Mouse (Mus musculus) hindbrain, embryonic 16.5 days (tissue): Measurements from ENCODE around the gene Nacc2. TPM values are rescaled to one million over a fixed set of nuclear protein-coding genes. Genes with fewer than 3 reads are reported as not detected.
A peak's percentile ranks its signal among the peaks of the same experiment; 100 is the strongest.

Experiments
- ATAC-seq: fragments of 200-750 bp; cut with Nextera tagmentation; 2 replicates; pipeline ENCODE4 v1.8.0; 2017; ENCODE audit warnings: moderate TSS enrichment, moderate library complexity
- H3K27ac ChIP-seq: fragments of 300-500 bp; sonication (generic); 2 replicates; pipeline ENCODE4 v1.5.1; 2014; ENCODE audit warnings: low read depth, mild to moderate bottlenecking, control low read depth, low read length, moderate library complexity
- H3K27me3 ChIP-seq: fragments of 300-500 bp; sonication (generic); replicated peaks from 2 replicates; pipeline ENCODE4 v1.6.1; 2014; ENCODE audit warnings: low read length; ENCODE audit not compliant: control insufficient read depth, insufficient read depth
- H3K36me3 ChIP-seq: fragments of 300-500 bp; sonication (generic); 2 replicates; pipeline ENCODE4 v1.6.1; 2014; ENCODE audit warnings: mild to moderate bottlenecking, low read length, moderate library complexity, mixed read lengths; ENCODE audit not compliant: control insufficient read depth, insufficient read depth
- H3K4me1 ChIP-seq: fragments of 300-500 bp; sonication (generic); 2 replicates; pipeline ENCODE4 v1.6.1; 2014; ENCODE audit warnings: low read depth, low read length; ENCODE audit not compliant: control insufficient read depth, insufficient read depth
- H3K4me2 ChIP-seq: fragments of 300-500 bp; sonication (generic); 2 replicates; pipeline ENCODE4 v1.6.1; 2014; ENCODE audit warnings: mild to moderate bottlenecking, low read length, control low read depth, moderate library complexity
- H3K4me3 ChIP-seq: fragments of 300-500 bp; sonication (generic); 2 replicates; pipeline ENCODE4 v1.5.1; 2014; ENCODE audit warnings: mild to moderate bottlenecking, low read length, control low read depth, moderate library complexity
- H3K9ac ChIP-seq: fragments of 300-500 bp; sonication (generic); 2 replicates; pipeline ENCODE4 v1.6.1; 2014; ENCODE audit warnings: low read depth, mild to moderate bottlenecking, control low read depth, low read length, moderate library complexity
- H3K9me3 ChIP-seq: fragments of 300-500 bp; sonication (generic); 2 replicates; pipeline ENCODE4 v1.6.1; 2014; ENCODE audit warnings: mild to moderate bottlenecking, low read length, moderate library complexity; ENCODE audit not compliant: control insufficient read depth
- WGBS: fragments of 180-500 bp; shearing (Covaris S2); extraction: QIAGEN DNeasy Blood & Tissue Kit; methylation state at CpG from one replicate; pipeline ENCODE4 v1.1.7; 2014; 5-methylcytosine and 5-hydroxymethylcytosine counted together
- polyA plus RNA-seq: library from polyadenylated mRNA; unstranded; fragments of >200 nt; fragmentation: Nextera tagmentation; extraction: Ambion mirVana; gene quantifications from 2 replicates; pipeline ENCODE4 v1.2.1, GENCODE M21; 2015

Nacc2 gene
- polyA plus RNA-seq, 1 experiment from 2014 or later: 24.5 TPM

DNA sequence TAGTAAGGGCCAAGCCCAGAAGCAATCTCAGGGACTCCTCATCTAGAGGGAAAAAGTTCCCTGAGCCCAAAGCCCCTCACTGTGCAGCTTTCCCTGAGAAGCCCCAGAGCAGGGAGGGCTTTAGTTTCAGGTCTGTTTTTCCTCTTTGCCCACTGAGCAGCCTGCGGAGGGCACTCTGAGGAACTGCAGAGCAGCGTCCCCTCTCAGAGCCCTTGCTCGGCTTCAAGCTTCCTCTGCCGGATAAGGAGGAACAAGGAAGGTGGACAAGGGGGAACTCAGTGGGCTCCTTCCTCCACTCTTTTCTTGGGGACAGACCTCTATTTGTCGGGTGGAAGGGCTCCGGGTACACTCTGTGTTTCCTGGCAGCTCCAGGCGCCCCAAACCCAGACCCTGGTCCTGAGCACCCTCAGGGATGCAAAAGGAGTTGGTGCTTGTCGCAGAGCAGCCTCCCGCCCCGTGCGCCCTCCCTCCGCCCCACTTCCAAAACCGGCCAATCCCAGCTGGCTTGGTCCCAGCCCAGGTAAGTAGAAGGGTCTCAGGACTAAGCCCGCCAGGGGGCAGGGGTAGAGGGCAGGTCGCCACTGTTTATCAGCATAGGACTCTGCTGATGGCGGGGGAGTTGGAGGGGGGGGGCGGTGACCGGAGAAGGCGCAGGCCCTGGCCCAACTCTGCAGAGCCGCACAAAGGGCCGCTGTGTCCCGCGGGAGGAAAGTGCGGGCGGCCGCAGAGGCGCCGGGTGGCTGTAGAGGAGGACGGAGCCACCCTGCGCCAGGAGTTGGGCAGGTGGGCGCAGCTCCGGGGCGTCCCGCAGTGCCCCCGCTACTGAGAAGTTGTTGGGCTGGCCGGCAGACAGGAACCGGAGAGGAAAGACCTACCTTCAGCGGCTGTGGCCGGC, 31.9 kb downstream of the Nacc2 start:
- Histone ChIP-seq H3K4me1 (peaks cover 15% of the 10 kb centered on the region), H3K36me3 (no peaks in the 10 kb centered on the region), H3K9ac (peak overlapping the region; percentile 91), H3K27ac (peak overlapping the region; percentile 91), H3K9me3 (no peaks in the 10 kb centered on the region), H3K4me2 (peak overlapping the region; percentile 89), H3K27me3 (no peaks in the 10 kb centered on the region), H3K4me3 (peak overlapping the region; percentile 77)
- under 1% methylated on average over 35 of the region's 39 CpGs for WGBS
- peak; percentile 48 for ATAC-seq

DNA sequence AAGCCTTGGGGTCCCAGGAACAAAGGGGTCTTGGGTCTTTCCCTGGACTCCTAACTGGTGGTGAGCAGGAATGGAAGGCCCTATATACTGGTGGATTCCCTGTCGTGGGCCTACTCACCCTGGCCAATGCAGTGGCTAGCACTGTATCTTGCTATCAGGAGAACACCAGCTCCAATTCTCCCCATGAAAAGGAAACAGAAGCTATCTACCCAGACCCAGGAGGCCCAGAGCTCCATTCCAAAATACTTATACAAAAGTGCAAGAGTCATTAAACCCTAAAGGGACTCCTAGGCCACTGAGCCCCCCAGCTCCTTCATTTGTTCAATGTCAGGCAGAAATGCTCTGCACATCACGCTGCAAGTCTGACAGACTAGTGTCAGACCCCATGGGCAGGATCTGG, 34.0 kb downstream of the Nacc2 start:
- Histone ChIP-seq H3K4me1 (peaks cover 15% of the 10 kb centered on the region), H3K27ac (no peak overlapping the region), H3K4me2 (no peak overlapping the region), H3K9ac (no peak overlapping the region), H3K27me3 (no peaks in the 10 kb centered on the region), H3K4me3 (no peak overlapping the region), H3K9me3 (no peaks in the 10 kb centered on the region), H3K36me3 (no peaks in the 10 kb centered on the region)
- ATAC-seq: no peak
- WGBS: 71% methylated on average over 2 of the region's 2 CpGs

DNA sequence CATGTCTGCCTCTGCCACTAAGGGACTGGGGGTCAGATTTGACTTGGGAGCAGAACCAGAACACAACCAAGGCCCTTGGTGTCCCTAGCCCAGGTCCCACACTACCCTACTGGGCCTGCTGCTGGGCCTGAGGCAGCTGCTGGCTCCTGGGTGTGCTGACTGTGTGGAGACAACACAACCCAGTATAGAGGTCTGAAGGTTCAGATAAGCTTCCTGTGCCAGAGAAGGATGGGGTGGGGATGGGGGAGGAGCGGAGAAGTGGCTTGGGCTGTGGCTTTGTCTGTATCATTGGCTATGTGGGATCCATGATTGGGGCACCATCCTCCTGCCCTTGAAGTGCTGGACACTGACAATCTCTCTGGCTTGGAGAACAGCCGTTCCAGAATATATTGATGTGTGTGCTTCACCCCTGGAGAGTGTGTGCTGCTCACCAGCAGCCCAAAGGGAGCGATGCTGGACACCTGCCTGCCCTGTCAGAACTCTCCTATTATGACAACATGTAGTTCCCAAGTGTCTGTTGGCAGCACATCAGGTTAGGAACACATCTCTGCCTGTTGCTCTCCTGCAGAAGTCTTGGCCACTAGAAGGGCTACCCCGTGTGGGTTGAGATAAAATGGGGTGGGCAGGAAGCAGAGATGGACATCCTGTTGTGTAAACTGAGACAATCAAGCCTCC, 36.0 kb downstream of the Nacc2 start:
- no peak for ATAC-seq
- WGBS: 90% methylated on average over 4 of the region's 4 CpGs

DNA sequence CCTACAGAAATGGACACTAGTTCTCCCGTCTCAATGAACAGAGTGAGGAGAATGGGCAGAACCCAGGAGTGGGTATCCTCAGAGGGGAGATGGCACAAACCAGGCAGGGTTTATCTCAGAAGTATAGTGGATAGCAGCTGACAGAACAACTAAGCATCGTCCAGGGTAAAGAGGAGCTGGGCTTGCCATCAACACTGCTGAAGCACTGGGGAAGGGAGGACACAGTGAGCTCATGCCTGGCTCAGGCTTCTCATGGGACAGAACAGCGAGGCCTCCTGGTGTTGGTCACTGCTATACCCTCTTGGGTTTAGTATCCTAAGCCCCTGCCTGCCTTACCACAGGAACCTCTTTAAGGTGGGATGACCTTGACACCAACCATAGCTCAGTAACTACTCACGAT, 36.5 kb downstream of the Nacc2 start:
- no peak overlapping the region for H3K4me3 ChIP-seq
- no peak for ATAC-seq
- no peaks in the 10 kb centered on the region for H3K9me3 ChIP-seq
- WGBS: 89% methylated on average over 4 of the region's 4 CpGs
- H3K4me2 ChIP-seq: no peak overlapping the region
- no peaks in the 10 kb centered on the region for H3K36me3 ChIP-seq
- no peak overlapping the region for H3K27ac ChIP-seq
- no peak overlapping the region for H3K9ac ChIP-seq
- peaks cover 4% of the 10 kb centered on the region for H3K4me1 ChIP-seq
- H3K27me3 ChIP-seq: no peaks in the 10 kb centered on the region

More for the DNA sequence above, 36.0 kb downstream of the Nacc2 start:
- peaks cover 5% of the 10 kb centered on the region for H3K4me1 ChIP-seq
- H3K4me3 ChIP-seq: no peak overlapping the region
- no peaks in the 10 kb centered on the region for H3K36me3 ChIP-seq
- no peak overlapping the region for H3K9ac ChIP-seq
- no peaks in the 10 kb centered on the region for H3K9me3 ChIP-seq
- H3K27ac ChIP-seq: no peak overlapping the region
- H3K4me2 ChIP-seq: no peak overlapping the region
- no peaks in the 10 kb centered on the region for H3K27me3 ChIP-seq

DNA sequence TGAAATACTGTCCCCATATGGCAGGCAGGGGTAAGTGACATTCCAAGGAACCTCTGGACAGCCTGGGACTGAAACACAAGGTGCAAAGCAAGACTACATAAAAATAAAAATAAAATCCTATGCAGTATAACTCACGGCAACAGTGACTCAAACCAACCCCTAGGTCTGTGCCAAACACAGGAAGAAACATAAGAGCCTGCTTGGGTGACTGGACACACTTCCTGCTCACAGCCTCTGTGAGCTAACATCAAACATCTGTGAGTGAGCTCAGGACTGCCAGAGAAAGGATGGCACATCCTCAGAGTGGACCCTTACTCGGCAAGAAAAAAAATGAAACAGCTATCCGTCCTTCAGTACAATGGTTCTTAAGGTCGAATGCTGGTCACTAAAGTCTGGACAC, 40.1 kb downstream of the Nacc2 start:
- Histone ChIP-seq H3K4me2 (no peak overlapping the region), H3K9ac (no peak overlapping the region), H3K27me3 (no peaks in the 10 kb centered on the region), H3K9me3 (no peaks in the 10 kb centered on the region), H3K27ac (no peak overlapping the region), H3K4me1 (no peaks in the 10 kb centered on the region), H3K36me3 (no peaks in the 10 kb centered on the region), H3K4me3 (no peak overlapping the region)
- 88% methylated on average over 4 of the region's 4 CpGs for WGBS
- no peak for ATAC-seq

DNA sequence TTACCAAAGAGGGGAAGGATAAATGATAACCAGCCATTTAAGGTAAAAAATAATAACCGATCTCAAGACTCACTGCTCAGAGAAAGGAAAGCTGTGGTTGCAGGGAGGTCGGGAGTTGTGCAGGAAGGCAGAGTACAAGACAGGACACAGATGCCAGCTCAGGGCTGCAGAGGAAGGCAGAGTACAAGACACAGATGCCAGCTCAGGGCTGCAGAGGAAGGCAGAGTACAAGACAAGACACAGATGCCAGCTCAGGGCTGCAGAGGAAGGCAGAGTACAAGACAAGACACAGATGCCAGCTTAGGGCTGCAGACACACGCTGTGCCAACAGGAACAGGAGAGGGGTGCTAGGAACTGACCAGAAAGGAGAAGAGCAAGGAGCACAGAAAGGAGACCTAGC, 42.2 kb downstream of the Nacc2 start:
- H3K4me1 ChIP-seq: no peaks in the 10 kb centered on the region
- WGBS: 80% methylated on average over 3 of the region's 3 CpGs
- no peaks in the 10 kb centered on the region for H3K9me3 ChIP-seq
- H3K9ac ChIP-seq: no peak overlapping the region
- no peak overlapping the region for H3K4me2 ChIP-seq
- no peaks in the 10 kb centered on the region for H3K36me3 ChIP-seq
- H3K27ac ChIP-seq: 0 out of 2 replicates have a peak overlapping the region, but pooled peaks have one; percentile 5
- no peak for ATAC-seq
- no peak overlapping the region for H3K4me3 ChIP-seq
- H3K27me3 ChIP-seq: no peaks in the 10 kb centered on the region

DNA sequence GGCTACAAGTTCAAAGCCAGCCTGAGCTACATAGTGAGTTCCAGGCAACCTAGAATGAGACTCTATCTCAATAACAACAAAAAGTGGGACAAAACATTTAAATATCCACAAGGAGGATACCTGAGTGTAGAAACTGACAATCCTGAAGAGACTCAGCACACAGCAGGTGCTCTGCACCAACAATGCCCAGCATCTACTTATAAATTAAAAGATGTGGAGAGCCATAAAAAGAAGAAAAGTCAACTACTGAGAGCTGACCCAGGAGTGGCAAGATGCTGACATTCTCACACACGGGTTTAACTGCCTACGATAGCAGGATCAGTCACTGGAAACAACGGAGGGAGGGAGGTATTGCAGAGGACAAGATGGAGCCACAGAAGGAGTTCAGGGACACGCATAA, 43.6 kb downstream of the Nacc2 start:
- Histone ChIP-seq H3K4me3 (no peak overlapping the region), H3K9ac (no peak overlapping the region), H3K4me1 (no peaks in the 10 kb centered on the region), H3K36me3 (no peaks in the 10 kb centered on the region), H3K27me3 (no peaks in the 10 kb centered on the region), H3K9me3 (no peaks in the 10 kb centered on the region), H3K4me2 (no peak overlapping the region), H3K27ac (no peak overlapping the region)
- ATAC-seq: no peak
- 79% methylated on average over 4 of the region's 4 CpGs for WGBS

DNA sequence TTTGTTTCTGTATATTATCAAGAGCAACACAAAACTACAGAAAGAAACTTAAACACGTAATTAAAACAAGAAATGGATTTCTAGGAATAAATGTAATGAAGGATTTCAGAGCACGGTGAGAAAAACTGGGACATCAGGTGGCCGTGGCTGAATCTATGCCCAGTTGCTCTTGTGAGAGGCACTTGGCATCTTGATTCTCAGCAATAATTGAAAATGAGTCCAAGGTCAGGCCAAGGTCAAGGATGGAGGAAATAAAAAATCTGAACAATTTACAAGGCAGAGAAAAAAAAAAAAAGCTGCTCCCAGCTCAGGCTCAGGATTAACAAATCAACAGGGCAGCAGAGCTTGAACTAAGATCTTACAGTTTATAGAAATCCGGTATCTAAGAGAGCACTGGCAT, 46.0 kb downstream of the Nacc2 start:
- WGBS: 78% methylated on average over 4 of the region's 4 CpGs
- Histone ChIP-seq H3K9ac (no peak overlapping the region), H3K4me1 (no peaks in the 10 kb centered on the region), H3K36me3 (no peaks in the 10 kb centered on the region), H3K27ac (no peak overlapping the region), H3K4me3 (no peak overlapping the region), H3K27me3 (no peaks in the 10 kb centered on the region), H3K4me2 (no peak overlapping the region), H3K9me3 (no peaks in the 10 kb centered on the region)
- no peak for ATAC-seq

DNA sequence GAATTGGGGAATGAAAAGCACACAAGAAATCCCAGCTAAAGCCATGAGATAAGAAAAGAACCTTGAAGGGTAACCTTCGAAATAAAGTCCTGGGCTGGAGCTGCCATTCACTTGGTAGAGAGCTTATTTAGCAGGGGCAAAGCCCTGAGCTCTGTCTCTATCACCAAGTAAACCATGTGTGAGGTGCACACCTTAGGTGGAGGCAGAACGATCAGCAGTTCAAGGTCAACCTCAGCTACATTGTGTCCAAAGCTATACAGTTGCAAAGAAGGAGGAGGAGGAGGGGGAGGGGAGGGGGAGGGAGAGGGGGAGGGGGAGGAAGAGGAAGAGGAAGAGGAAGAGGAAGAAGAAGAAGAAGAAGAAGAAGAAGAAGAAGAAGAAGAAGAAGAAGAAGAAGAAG, 46.9 kb downstream of the Nacc2 start:
- no peak for ATAC-seq
- H3K4me2 ChIP-seq: no peak overlapping the region
- no peaks in the 10 kb centered on the region for H3K36me3 ChIP-seq
- no peak overlapping the region for H3K27ac ChIP-seq
- no peaks in the 10 kb centered on the region for H3K27me3 ChIP-seq
- no peaks in the 10 kb centered on the region for H3K4me1 ChIP-seq
- no peak overlapping the region for H3K9ac ChIP-seq
- WGBS: 76% methylated on average over 2 of the region's 2 CpGs
- H3K4me3 ChIP-seq: no peak overlapping the region
- H3K9me3 ChIP-seq: no peaks in the 10 kb centered on the region
